Mouse (Mus musculus) limb, embryonic 15.5 days (tissue): ENCODE results near the gene 2700081O15Rik. TPM values are rescaled to one million over a fixed set of nuclear protein-coding genes. Genes with fewer than 3 reads are reported as not detected.
"Not testable (repeated sequence)": the region's sequence is repeated elsewhere in the genome, so short reads cannot be mapped to it uniquely, and the experiment has no call there.

Source experiments
- ATAC-seq: fragments of 200-750 bp; cut with Nextera tagmentation; 2 replicates; pipeline ENCODE4 v1.8.0; 2017; ENCODE audit warnings: low read depth, moderate TSS enrichment; ENCODE audit not compliant: insufficient number of reproducible peaks, low FRiP score, low TSS enrichment
- H3K27ac ChIP-seq: fragments of 300-500 bp; sonication (generic); 2 replicates; pipeline ENCODE4 v1.5.1; 2015; ENCODE audit warnings: moderate library complexity, mild to moderate bottlenecking, inconsistent platforms
- H3K27me3 ChIP-seq: fragments of 300-500 bp; sonication (generic); 2 replicates; pipeline ENCODE4 v1.6.1; 2015; ENCODE audit warnings: inconsistent platforms
- H3K36me3 ChIP-seq: fragments of 300-500 bp; sonication (generic); 2 replicates; pipeline ENCODE4 v1.6.1; 2015; ENCODE audit warnings: inconsistent platforms
- H3K4me1 ChIP-seq: fragments of 300-500 bp; sonication (generic); 2 replicates; pipeline ENCODE4 v1.6.1; 2015; ENCODE audit warnings: inconsistent platforms
- H3K4me2 ChIP-seq: fragments of 300-500 bp; sonication (generic); 2 replicates; pipeline ENCODE4 v1.6.1; 2015; ENCODE audit warnings: mild to moderate bottlenecking, inconsistent platforms
- H3K4me3 ChIP-seq: fragments of 300-500 bp; sonication (generic); 2 replicates; pipeline ENCODE4 v1.5.1; 2015; ENCODE audit warnings: mild to moderate bottlenecking, inconsistent platforms
- H3K9ac ChIP-seq: fragments of 300-500 bp; sonication (generic); 2 replicates; pipeline ENCODE4 v1.6.1; 2015; ENCODE audit warnings: inconsistent platforms
- H3K9me3 ChIP-seq: fragments of 300-500 bp; sonication (generic); 2 replicates; pipeline ENCODE4 v1.6.1; 2016; ENCODE audit warnings: inconsistent platforms
- WGBS: fragments of 180-500 bp; shearing (Covaris S2); methylation state at CpG from one replicate; pipeline ENCODE4 v1.1.7; 2015; 5-methylcytosine and 5-hydroxymethylcytosine counted together
- polyA plus RNA-seq: library from polyadenylated mRNA; unstranded; fragments of >200 nt; fragmentation: Nextera tagmentation; extraction: Ambion mirVana; gene quantifications from 2 replicates; pipeline ENCODE4 v1.2.1, GENCODE M21; 2015

The 2700081O15Rik gene
- polyA plus RNA-seq, 1 experiment from 2014 or later, result 7.8 TPM

DNA sequence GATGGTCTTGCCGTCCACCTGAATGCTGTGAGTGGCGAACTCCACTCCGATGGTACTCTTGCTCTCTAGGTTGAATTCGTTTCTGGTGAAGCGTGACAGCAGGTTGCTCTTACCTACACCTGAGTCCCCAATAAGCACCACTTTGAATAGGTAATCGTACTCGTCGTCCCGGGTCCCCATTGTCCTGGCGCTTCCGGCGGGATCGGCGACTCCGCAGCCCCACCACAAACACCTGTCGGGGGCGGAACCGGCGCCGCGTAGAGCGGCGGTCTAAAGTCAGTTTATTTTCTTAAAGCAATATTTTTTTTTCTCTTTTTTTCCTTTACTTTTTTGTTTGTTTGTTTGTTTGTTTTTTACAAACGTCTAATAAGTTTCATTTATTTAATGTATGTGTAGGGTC lies 18.5 kb upstream of the 2700081O15Rik start:
- not testable (repeated sequence) for H3K4me1 ChIP-seq, H3K4me3 ChIP-seq, H3K9me3 ChIP-seq, H3K4me2 ChIP-seq, H3K9ac ChIP-seq, ATAC-seq, H3K27ac ChIP-seq, H3K36me3 ChIP-seq, H3K27me3 ChIP-seq
- WGBS, result 35% methylated on average over 24 of the region's 24 CpGs

DNA sequence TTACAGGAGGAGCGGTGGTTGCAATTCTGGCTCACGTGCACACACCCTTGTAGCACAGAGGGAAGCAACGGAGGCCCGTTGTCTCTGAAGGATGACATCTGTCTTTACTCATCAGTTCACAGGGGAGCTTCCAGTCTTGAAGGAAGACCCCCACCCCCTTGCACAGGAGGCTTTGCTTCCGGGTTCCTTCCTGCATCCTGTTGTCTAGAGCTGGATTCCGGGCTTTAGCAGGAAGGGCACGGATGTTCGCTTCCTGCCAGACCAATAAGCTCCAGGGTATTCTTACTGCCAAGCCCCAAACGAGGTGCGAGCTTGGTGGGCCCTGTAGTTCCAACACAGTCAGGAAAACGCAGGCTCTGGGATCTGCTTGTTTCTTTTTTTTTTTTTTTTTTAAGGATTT lies 16.8 kb upstream of the 2700081O15Rik start:
- H3K36me3 ChIP-seq, result no peaks in the 10 kb centered on the region
- no peak overlapping the region for H3K4me2 ChIP-seq
- peaks cover 3% of the 10 kb centered on the region; the same call in 1 of the 2 replicates for H3K4me1 ChIP-seq
- no peak for ATAC-seq
- 59% methylated on average over 11 of the region's 11 CpGs for WGBS
- H3K9ac ChIP-seq, result no peak overlapping the region
- no peak overlapping the region for H3K4me3 ChIP-seq
- H3K9me3 ChIP-seq, result no peaks in the 10 kb centered on the region
- no peaks in the 10 kb centered on the region; the same call in 1 of the 2 replicates for H3K27me3 ChIP-seq
- H3K27ac ChIP-seq, result no peak overlapping the region

DNA sequence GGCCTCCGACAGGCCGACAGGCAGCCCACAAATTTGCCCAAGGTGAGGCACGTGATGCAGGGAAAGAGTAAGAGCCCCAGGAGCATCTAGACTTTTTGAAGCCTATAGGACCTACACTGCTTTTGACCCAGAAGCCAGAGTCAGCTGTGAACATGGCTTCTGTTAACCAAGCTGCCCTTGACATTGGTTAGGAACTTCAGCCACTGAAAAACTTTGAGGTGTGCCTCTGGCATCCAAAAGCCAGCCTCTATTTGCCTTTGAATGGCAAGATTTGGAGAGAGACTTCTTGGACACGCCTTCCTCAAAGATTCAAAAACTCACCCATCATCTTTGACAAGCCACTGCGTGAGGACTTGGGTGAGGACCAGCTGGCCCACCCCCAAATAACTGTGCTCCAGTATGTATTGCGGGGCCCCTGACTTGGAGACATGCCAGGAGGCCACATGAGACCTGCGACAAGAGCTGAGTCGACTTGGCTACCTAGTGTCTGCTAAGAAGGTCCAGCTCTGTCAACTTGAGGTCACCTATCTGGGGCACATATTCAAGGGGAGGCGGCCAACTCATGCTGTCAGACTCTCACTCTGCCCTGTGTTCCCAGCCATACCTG lies 12.7 kb upstream of the 2700081O15Rik start:
- ATAC-seq, result no peak
- H3K4me1 ChIP-seq, result no peaks in the 10 kb centered on the region; the same call in 1 of the 2 replicates
- H3K27me3 ChIP-seq, result no peaks in the 10 kb centered on the region; the same call in 1 of the 2 replicates
- H3K9me3 ChIP-seq, result no peaks in the 10 kb centered on the region
- H3K9ac ChIP-seq, result no peak overlapping the region
- H3K4me2 ChIP-seq, result no peak overlapping the region
- 58% methylated on average over 9 of the region's 9 CpGs for WGBS
- H3K4me3 ChIP-seq, result no peak overlapping the region
- no peaks in the 10 kb centered on the region for H3K36me3 ChIP-seq
- H3K27ac ChIP-seq, result no peak overlapping the region

DNA sequence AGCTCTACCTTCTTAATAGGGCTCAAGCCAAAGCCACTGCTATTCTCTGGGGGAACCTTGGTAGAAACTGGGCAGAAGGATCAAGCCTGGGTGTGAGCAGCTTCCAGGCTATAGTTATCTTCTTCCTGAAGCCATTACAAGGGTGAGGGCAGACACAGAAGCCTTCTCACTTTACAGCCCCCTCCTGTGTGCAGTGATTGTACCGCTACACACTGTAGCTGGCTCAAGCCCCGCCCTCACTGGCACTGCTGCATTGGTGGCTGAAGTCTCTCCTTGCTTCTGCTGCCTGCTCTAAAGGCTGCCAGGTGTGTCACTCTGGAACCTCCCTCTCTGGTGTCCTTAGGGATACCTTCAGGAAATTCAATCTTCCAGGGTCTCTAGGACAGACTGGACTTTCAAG lies 5.1 kb upstream of the 2700081O15Rik start:
- Histone ChIP-seq H3K36me3 (no peaks in the 10 kb centered on the region), H3K27me3 (no peaks in the 10 kb centered on the region), H3K4me1 (peaks cover 12% of the 10 kb centered on the region), H3K4me3 (no peak overlapping the region), H3K27ac (no peak overlapping the region), H3K4me2 (no peak overlapping the region), H3K9ac (no peak overlapping the region), H3K9me3 (no peaks in the 10 kb centered on the region)
- 45% methylated on average over 2 of the region's 2 CpGs for WGBS
- no peak for ATAC-seq

DNA sequence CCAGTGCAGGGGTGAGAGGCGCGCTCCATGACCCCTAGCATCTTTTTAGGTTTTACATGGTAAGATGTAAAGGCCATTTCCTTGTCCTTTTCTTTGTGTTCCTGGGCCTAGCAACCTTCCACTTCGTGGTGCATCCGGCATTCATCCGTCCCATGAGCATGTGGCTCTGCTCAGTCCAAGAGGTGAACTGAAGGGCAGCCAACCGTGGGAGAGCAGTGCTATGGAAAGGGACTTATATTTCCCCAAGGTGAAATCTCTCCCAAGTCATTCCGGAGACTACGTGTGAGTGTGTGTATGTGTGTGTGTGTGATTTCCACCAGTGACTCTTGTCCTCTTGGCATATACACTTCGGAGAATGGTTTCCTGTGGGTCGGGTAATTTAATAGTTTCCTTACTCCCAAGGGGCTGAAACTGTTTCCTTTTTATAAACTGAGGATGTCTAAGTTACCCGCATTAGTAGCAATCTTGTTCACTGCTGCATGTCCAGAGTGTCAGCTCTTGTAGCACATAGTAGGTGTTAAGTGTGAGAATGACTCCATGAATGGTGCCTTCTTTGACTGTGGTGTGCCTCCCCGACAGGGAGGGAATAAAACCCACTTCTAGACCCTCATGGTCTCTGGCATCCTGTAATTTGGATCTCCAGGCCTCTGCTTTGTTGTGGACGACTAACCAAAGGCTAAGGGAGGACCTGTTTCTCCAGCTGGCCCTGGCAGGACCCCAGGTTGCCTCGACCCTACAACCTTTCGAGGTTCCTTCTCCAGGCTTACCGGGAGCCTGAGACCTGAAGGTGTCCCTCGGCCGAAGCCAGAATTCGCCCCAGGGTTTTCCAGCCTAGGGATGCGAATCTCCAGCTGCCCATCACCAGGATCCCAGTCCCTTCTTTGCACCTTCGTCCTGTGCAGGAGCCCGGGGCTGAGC lies 1.2 kb upstream of the 2700081O15Rik start:
- H3K27ac ChIP-seq, result peak overlapping the region; percentile 95
- peaks cover 37% of the 10 kb centered on the region for H3K4me1 ChIP-seq
- ATAC-seq, result no peak
- no peaks in the 10 kb centered on the region for H3K27me3 ChIP-seq
- peaks cover 10% of the 10 kb centered on the region for H3K36me3 ChIP-seq
- WGBS, result 27% methylated on average over 22 of the region's 22 CpGs
- H3K9ac ChIP-seq, result peak overlapping the region; percentile 98
- peak overlapping the region; percentile 75 for H3K4me2 ChIP-seq
- H3K9me3 ChIP-seq, result no peaks in the 10 kb centered on the region
- peak overlapping the region; percentile 86 for H3K4me3 ChIP-seq

DNA sequence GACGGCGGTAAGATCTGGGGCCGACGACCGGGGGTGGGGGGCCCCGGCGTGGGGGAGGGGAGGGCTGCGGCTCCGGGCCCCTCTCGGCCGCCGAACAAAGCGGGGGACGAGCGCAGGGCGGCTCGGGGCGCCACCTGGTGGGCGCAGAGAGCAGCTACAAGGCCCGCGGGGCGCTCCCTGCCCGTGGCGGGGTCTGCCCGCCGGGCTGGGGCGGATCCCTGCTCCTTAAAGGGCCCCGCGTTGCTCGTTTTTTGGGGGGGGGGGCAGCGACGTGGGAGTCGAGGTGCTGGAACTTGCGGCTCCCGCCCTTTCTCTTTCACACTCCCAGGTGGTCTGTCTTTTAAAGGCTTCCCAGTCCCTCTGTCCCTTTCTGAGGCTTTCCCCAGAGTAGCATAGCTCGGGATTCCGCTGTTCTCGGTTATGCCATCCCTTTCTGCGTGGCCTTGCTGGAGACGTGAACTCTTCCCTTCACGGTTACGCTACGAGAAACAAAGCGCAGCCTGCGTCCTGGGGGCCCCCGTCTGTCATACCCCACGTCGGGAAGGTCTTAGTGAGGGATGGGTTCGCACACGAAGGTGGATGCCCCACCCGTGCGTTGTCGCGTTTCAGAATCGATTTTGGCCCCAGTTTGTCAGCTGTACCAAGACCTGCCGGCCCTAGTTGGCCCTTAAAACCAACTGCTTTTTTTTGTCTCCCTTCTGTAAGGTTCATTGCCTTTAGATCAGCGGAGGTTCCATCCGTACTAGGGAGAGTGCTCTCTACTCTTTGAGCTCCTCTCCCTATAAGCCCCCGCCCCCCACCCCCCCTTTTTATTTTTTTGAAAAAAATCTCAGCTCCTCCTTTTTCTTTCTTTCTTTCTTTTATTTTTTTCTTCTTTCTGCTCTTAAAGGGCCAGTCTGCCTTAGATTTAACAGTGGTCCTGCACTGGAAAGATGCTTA lies 755 bp downstream of the 2700081O15Rik start:
- Histone ChIP-seq H3K9me3 (no peaks in the 10 kb centered on the region), H3K4me2 (peak overlapping the region; percentile 75), H3K9ac (peak overlapping the region; percentile 98), H3K4me3 (peak overlapping the region; percentile 86), H3K27ac (peak overlapping the region; percentile 95), H3K27me3 (no peaks in the 10 kb centered on the region), H3K36me3 (peaks cover 25% of the 10 kb centered on the region), H3K4me1 (peaks cover 57% of the 10 kb centered on the region)
- under 1% methylated on average over 44 of the region's 59 CpGs for WGBS
- peak; percentile 77 for ATAC-seq

DNA sequence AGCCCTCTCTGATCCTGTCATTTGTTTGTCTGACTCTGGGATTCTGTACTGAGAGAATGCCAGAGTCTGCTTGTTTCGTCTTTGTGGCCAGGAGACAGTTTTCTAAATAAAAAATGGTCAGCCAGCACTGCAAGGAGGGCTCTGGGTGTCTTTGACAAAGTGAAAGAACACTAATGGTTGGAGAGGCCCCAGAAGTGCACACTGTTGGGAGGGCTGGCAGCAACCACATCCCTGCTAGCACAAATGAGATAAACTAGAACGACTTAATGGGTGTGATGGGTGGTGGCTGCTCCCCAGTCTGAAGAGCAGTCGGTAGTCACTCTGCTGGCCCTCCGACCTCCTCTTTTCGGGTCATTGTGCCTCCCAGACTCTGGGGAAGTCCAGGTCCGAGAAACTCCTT lies 1.7 kb downstream of the 2700081O15Rik start:
- Histone ChIP-seq H3K9ac (peak overlapping the region; percentile 98; the same call in 1 of the 2 replicates), H3K27me3 (no peaks in the 10 kb centered on the region), H3K27ac (no peak overlapping the region), H3K4me3 (peak overlapping the region; percentile 86), H3K4me1 (peaks cover 67% of the 10 kb centered on the region), H3K4me2 (peak overlapping the region; percentile 75), H3K36me3 (peaks cover 30% of the 10 kb centered on the region), H3K9me3 (no peaks in the 10 kb centered on the region)
- WGBS, result 31% methylated on average over 6 of the region's 6 CpGs
- no peak for ATAC-seq

DNA sequence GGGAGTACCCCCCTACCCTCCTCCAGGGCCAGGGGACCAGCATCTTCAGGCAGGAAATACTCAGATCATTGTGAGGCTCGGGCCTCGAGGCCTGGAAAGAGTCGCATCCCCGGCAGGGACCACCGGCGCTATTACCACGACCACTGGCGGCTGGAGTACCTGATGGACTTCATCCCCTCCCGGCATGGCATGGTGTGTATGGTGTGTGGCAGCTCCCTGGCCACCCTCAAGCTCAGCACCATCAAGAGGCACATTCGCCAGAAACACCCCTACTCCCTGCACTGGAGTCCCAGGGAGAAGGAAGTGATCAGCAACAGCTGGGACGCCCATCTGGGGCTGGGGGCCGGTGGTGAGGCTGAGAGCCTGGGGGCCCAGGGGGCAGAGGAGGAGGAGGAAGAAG lies 2.7 kb downstream of the 2700081O15Rik start:
- H3K9me3 ChIP-seq, result no peaks in the 10 kb centered on the region
- peaks cover 76% of the 10 kb centered on the region for H3K4me1 ChIP-seq
- peak overlapping the region; percentile 75; the same call in 1 of the 2 replicates for H3K4me2 ChIP-seq
- ATAC-seq, result no peak
- H3K36me3 ChIP-seq, result peaks cover 37% of the 10 kb centered on the region
- 55% methylated on average over 12 of the region's 12 CpGs for WGBS
- H3K4me3 ChIP-seq, result peak overlapping the region; percentile 86
- no peak overlapping the region for H3K9ac ChIP-seq
- H3K27me3 ChIP-seq, result no peaks in the 10 kb centered on the region
- H3K27ac ChIP-seq, result no peak overlapping the region

DNA sequence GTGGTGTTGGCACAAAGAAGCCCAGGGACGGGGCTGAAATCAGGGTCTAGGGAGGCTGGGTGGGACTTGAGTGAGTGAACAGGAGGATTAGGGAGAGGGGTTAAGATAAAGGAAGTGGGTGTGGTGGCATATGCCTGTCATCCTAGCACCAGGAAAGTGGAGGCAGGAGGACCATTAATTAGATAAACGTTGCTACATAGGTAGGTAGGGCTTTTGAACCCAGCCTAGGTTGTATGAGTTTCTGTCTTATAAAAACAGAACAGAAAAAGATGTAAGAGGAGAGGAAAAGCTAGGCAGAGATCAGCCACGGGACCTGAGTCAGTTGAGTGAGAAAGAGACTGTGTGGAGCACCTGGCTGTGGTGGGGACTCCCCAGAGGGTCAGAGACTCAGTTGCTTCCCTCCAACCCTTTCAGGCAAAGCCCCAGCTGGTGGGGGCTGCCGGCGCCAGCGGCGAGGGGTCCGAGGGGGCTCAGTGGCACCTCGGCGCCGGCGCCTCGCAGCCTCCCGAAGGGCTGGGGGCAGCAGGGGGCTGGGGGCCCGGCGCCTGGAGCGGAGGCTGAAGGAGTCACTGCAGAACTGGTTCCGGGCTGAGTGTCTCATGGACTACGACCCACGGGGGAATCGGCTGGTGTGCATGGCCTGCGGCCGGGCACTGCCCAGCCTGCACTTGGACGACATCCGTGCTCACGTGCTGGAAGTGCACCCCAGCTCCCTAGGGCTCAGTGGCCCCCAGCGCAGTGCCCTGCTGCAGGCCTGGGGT lies 3.6 kb downstream of the 2700081O15Rik start:
- Histone ChIP-seq H3K4me1 (peaks cover 73% of the 10 kb centered on the region), H3K9me3 (no peaks in the 10 kb centered on the region), H3K27ac (peak overlapping the region; percentile 67), H3K27me3 (no peaks in the 10 kb centered on the region), H3K36me3 (peaks cover 43% of the 10 kb centered on the region), H3K4me2 (peak overlapping the region; percentile 8; the same call in 1 of the 2 replicates), H3K9ac (no peak overlapping the region), H3K4me3 (no peak overlapping the region)
- ATAC-seq, result no peak
- WGBS, result 52% methylated on average over 27 of the region's 27 CpGs

DNA sequence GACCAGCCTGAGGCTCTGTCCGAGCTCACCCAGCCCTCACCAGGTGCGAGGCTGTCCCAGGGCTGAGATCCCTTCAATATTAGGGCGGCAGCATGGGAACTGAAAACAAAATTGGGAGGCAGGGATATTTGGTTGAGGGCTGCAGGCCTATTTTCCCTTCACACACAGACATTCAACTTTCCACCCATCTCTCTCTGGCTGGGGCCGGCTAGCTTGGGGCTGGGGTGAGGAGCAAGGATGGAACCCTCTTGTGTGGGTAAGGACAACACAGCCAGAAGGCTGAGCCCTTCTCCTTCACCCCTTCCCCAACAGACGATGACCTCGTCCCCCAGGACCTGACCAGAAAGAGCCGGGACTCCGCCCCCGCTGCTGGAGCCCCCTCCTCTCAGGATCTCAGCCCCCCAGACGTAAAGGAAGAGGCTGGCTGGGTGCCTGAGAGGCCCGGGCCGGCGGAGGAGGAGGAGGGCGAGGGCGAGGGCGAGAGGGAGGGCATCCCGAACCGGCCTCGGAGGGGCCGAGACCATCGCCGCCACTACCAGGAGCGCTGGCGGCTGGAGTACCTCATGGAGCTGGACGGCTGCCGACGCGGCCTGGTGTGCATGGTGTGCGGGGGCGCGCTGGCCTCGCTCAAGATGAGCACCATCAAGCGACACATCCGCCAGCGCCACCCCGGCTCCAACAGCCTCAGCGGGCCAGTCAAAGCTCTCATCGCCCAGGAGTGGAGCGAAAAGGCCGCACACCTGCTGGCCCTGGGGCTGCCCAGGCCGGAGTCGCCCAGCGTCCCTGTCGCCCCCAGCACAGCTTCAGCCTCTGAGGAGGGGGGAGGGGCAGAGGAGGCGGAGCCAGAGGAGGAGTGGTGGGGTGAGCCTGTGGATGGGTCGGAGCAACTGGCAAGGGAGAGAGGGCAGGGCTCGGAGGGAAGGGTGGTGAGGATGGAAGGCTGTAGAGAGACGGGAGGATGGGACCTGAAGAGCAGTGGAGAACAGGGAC lies 4.5 kb downstream of the 2700081O15Rik start:
- Histone ChIP-seq H3K27ac (peak overlapping the region; percentile 67), H3K4me1 (peaks cover 65% of the 10 kb centered on the region)
- ATAC-seq, result no peak

More for the DNA sequence above, 4.5 kb downstream of the 2700081O15Rik start:
- H3K4me2 ChIP-seq, result peak overlapping the region; percentile 48
- no peaks in the 10 kb centered on the region for H3K9me3 ChIP-seq
- peaks cover 50% of the 10 kb centered on the region for H3K36me3 ChIP-seq
- peak overlapping the region; percentile 21 for H3K4me3 ChIP-seq
- H3K27me3 ChIP-seq, result no peaks in the 10 kb centered on the region
- peak overlapping the region; percentile 18; the same call in 1 of the 2 replicates for H3K9ac ChIP-seq
- 18% methylated on average over 39 of the region's 48 CpGs for WGBS
